Mouse (Mus musculus) layer of hippocampus, postnatal 14 days (tissue): ENCODE data around the gene Tgm2. TPM values are rescaled to one million over a fixed set of nuclear protein-coding genes. Genes with fewer than 3 reads are reported as not detected.

ENCODE experiments used
- DNase-seq, 2 experiments: peaks; one replicate each; pipeline ENCODE4 v3.0.0; 2021 to 2022; ENCODE audit warnings: low spot score in 2 of 2, mixed read lengths in 1 of 2
- total RNA-seq, 2 experiments: library from RNA; stranded (reverse); gene quantifications; 2 replicates each; pipeline ENCODE4 v1.2.3; 2021

The Tgm2 gene
- total RNA-seq, 2 experiments from 2014 or later = 5.8 to 6.0 TPM

GRCm38 (mm10) chr2:158071633-158071995 lies 74.6 kb downstream of the Tgm2 start:
- no peak for DNase-seq

GRCm38 (mm10) chr2:158070885-158071632 lies 75.2 kb downstream of the Tgm2 start:
- DNase-seq = no peak

GRCm38 (mm10) chr2:158068444-158068971 lies 77.7 kb downstream of the Tgm2 start:
- DNase-seq = no peak

GRCm38 (mm10) chr2:158067260-158067824 lies 78.9 kb downstream of the Tgm2 start:
- no peak for DNase-seq

GRCm38 (mm10) chr2:158066456-158066855 lies 79.8 kb downstream of the Tgm2 start:
- DNase-seq = no peak

Other genes with a start within 250 kb of the Tgm2 start
- gene Vstm2l, start 231.8 kb downstream of the Tgm2 start, total RNA-seq = 100 to 1,000 TPM; 140 to 144 TPM
- 10 to 100 TPM; 15.9 to 16.3 TPM for gene Tti1, start 118.0 kb downstream of the Tgm2 start, total RNA-seq
- gene Rprd1b, start 117.9 kb downstream of the Tgm2 start, total RNA-seq = 10 to 100 TPM; 28.5 to 31.0 TPM
- 1 to 10 TPM; 4.7 to 4.9 TPM for gene D630003M21Rik, start 82.8 kb upstream of the Tgm2 start, total RNA-seq
- not detected for gene Bpi, start 111.7 kb upstream of the Tgm2 start, total RNA-seq
- 1 to 10 TPM; 2.3 to 8.0 TPM for gene Lbp, start 160.1 kb upstream of the Tgm2 start, total RNA-seq
- 100 to 1,000 TPM; 427 to 584 TPM for gene Snhg11, start 229.2 kb upstream of the Tgm2 start, total RNA-seq